7 mouse cellular contexts compared by ENCODE assay signal in genomic region chr11:94937335-94937781, GRCm38 (mm10). TPM values are rescaled to one million over a fixed set of nuclear protein-coding genes. Genes with fewer than 3 reads are reported as not detected.
DNase-seq lines count a peak whose midpoint lies in the region; ATAC-seq and TF ChIP-seq lines count a peak whose summit lies in the region.

No protein-coding gene starts in this region.

- H3K4me3 ChIP-seq in lung, postnatal 0 days (ENCODE audit: low read depth, low read length): peak overlapping the region; percentile 42
- no peak overlapping the region for H3K4me3 ChIP-seq in lung, adult 2 months (replicated peaks; ENCODE audit: extremely low read depth, low read depth, low read length)
- peak overlapping the region; percentile 90 for H3K4me3 ChIP-seq in embryonic fibroblast, embryonic 13.5 days (ENCODE audit: insufficient read depth, low read length)
- H3K4me3 ChIP-seq in hindbrain, embryonic 13.5 days: peak overlapping the region; percentile 32
- H3K4me3 ChIP-seq in liver, embryonic 13.5 days (replicated peaks): peak overlapping the region; percentile 39
- no peak overlapping the region for H3K4me3 ChIP-seq in thymus, adult 2 months (ENCODE audit: control insufficient read depth, insufficient read depth, low read length)

- H3K27ac ChIP-seq in lung, postnatal 0 days (ENCODE audit: low read length): peak overlapping the region; percentile 38; the same call in 1 of the 2 replicates
- peak overlapping the region; percentile 87 for H3K27ac ChIP-seq in embryonic fibroblast, embryonic 13.5 days (ENCODE audit: insufficient read depth, low read length)
- H3K27ac ChIP-seq in hindbrain, embryonic 13.5 days: no peak overlapping the region
- peak overlapping the region; percentile 9; the same call in 1 of the 2 replicates for H3K27ac ChIP-seq in liver, embryonic 13.5 days
- H3K27ac ChIP-seq in thymus, adult 2 months (ENCODE audit: control insufficient read depth, insufficient read depth, low read length): no peak overlapping the region

- no peaks in the 10 kb centered on the region for H3K36me3 ChIP-seq in lung, postnatal 0 days (ENCODE audit: insufficient read depth, low read length)
- no peaks in the 10 kb centered on the region for H3K36me3 ChIP-seq in hindbrain, embryonic 13.5 days
- no peaks in the 10 kb centered on the region for H3K36me3 ChIP-seq in liver, embryonic 13.5 days
- no peaks in the 10 kb centered on the region for H3K36me3 ChIP-seq in thymus, adult 2 months (ENCODE audit: control insufficient read depth, insufficient read depth, low read length)

- DNase-seq in lung, postnatal 0 days (ENCODE audit: low spot score): peak; percentile 54
- DNase-seq in lung, adult 2 months: no peak
- no peak for DNase-seq in liver, embryonic 13.5 days
- peak; percentile 72 for DNase-seq in right cerebral cortex, postnatal 14 days
- no peak for DNase-seq in thymus, adult 2 months

- H3K9ac ChIP-seq in lung, postnatal 0 days (replicated peaks; ENCODE audit: low read depth): no peak overlapping the region
- H3K9ac ChIP-seq in hindbrain, embryonic 13.5 days: peak overlapping the region; percentile 14
- H3K9ac ChIP-seq in liver, embryonic 13.5 days: peak overlapping the region; percentile 29; the same call in 1 of the 2 replicates

- peak; percentile 20 for ATAC-seq in lung, postnatal 0 days
- peak; percentile 37 for ATAC-seq in hindbrain, embryonic 13.5 days (ENCODE audit: low FRiP score)
- ATAC-seq in liver, embryonic 13.5 days (ENCODE audit: low read depth): peak; percentile 44; the same call in 1 of the 2 replicates

- peaks cover 16% of the 10 kb centered on the region; the same call in 1 of the 2 replicates for H3K27me3 ChIP-seq in lung, postnatal 0 days (replicated peaks; ENCODE audit: insufficient read depth, low read length)
- H3K27me3 ChIP-seq in hindbrain, embryonic 13.5 days: peaks cover 96% of the 10 kb centered on the region
- H3K27me3 ChIP-seq in liver, embryonic 13.5 days: peaks cover 90% of the 10 kb centered on the region
- H3K27me3 ChIP-seq in thymus, adult 2 months (ENCODE audit: control insufficient read depth, insufficient read depth, low read length): peaks cover 3% of the 10 kb centered on the region; the same call in 1 of the 2 replicates

- H3K9me3 ChIP-seq in lung, postnatal 0 days (ENCODE audit: low read length): no peaks in the 10 kb centered on the region
- no peaks in the 10 kb centered on the region for H3K9me3 ChIP-seq in hindbrain, embryonic 13.5 days
- no peaks in the 10 kb centered on the region for H3K9me3 ChIP-seq in liver, embryonic 13.5 days (replicated peaks)

- no peak for TF ChIP-seq CTCF in lung, postnatal 0 days (IDR thresholded peaks at IDR 0.05)
- TF ChIP-seq CTCF in lung, adult 2 months (IDR thresholded peaks at IDR 0.05; ENCODE audit: insufficient read depth, low read length): no peak
- no peak for TF ChIP-seq CTCF in embryonic fibroblast, embryonic 13.5 days (IDR thresholded peaks at IDR 0.05; ENCODE audit: borderline replicate concordance, insufficient read depth, low read length)
- TF ChIP-seq CTCF in thymus, adult 2 months (IDR thresholded peaks at IDR 0.05; ENCODE audit: borderline replicate concordance, control insufficient read depth, extremely low read depth, insufficient read depth, low read length, poor library complexity): no peak

- no peak for TF ChIP-seq EP300 in lung, postnatal 0 days (IDR thresholded peaks at IDR 0.05)

- no peaks in the 10 kb centered on the region for H3K4me1 ChIP-seq in lung, postnatal 0 days (ENCODE audit: insufficient read depth, low read depth, low read length)
- H3K4me1 ChIP-seq in lung, adult 2 months (ENCODE audit: control insufficient read depth, insufficient read depth, low read length): no peaks in the 10 kb centered on the region; the same call in 1 of the 2 replicates
- peaks cover 11% of the 10 kb centered on the region for H3K4me1 ChIP-seq in embryonic fibroblast, embryonic 13.5 days (ENCODE audit: control insufficient read depth, insufficient read depth, low read length)
- peaks cover 15% of the 10 kb centered on the region for H3K4me1 ChIP-seq in hindbrain, embryonic 13.5 days (replicated peaks)
- peaks cover 12% of the 10 kb centered on the region for H3K4me1 ChIP-seq in liver, embryonic 13.5 days (replicated peaks)
- H3K4me1 ChIP-seq in thymus, adult 2 months (replicated peaks; ENCODE audit: control insufficient read depth, insufficient read depth, low read length): peaks cover 7% of the 10 kb centered on the region

- WGBS in lung, postnatal 0 days: 1% methylated on average over 18 of the region's 18 CpGs
- 2% methylated on average over 18 of the region's 18 CpGs for WGBS in lung, adult 2 months
- 2% methylated on average over 18 of the region's 18 CpGs for WGBS in hindbrain, embryonic 13.5 days
- under 1% methylated on average over 18 of the region's 18 CpGs for WGBS in liver, embryonic 13.5 days (ENCODE audit: insufficient replicate concordance)
- 1% methylated on average over 18 of the region's 18 CpGs for WGBS in thymus, adult 2 months

- H3K4me2 ChIP-seq in lung, postnatal 0 days (replicated peaks; ENCODE audit: low read depth, low read length): peak overlapping the region; percentile 61
- peak overlapping the region; percentile 56 for H3K4me2 ChIP-seq in hindbrain, embryonic 13.5 days
- H3K4me2 ChIP-seq in liver, embryonic 13.5 days: peak overlapping the region; percentile 59

- TF ChIP-seq POLR2A in lung, adult 2 months (IDR thresholded peaks at IDR 0.05; ENCODE audit: borderline replicate concordance, extremely low read depth, low read depth, low read length): no peak
- TF ChIP-seq POLR2A in embryonic fibroblast, embryonic 13.5 days (IDR thresholded peaks at IDR 0.05; ENCODE audit: low read depth, low read length): peak; percentile 19; the same call in 1 of the 2 replicates
- TF ChIP-seq POLR2A in thymus, adult 2 months (IDR thresholded peaks at IDR 0.05; ENCODE audit: control insufficient read depth, extremely low read depth, insufficient read depth, low read length, poor library complexity): no peak

RNA-seq across cellular contexts. Expression of gene Col1a1, which starts 1.3 kb away (rescaled TPM):
- 464 and 478 TPM in 2 replicates for polyA plus RNA-seq in lung, postnatal 0 days (2015; fragmentation: Nextera tagmentation; extraction: Ambion mirVana)
- polyA plus RNA-seq in lung, adult 2 months (2012; rRNA removed): 108 and 115 TPM in 2 replicates
- polyA plus RNA-seq in embryonic fibroblast, embryonic 13.5 days (2011; ENCODE audit: insufficient read length, low read depth, missing spikeins): 6,098 and 7,850 TPM in 2 replicates
- polyA plus RNA-seq in hindbrain, embryonic 13.5 days (2015; fragmentation: Nextera tagmentation; extraction: Ambion mirVana): 128 and 217 TPM in 2 replicates
- 83.0 and 85.6 TPM in 2 replicates for polyA plus RNA-seq in liver, embryonic 13.5 days (2015; fragmentation: Nextera tagmentation; extraction: Ambion mirVana)
- polyA plus RNA-seq in thymus, adult 2 months (2012; rRNA removed): 11.9 and 18.7 TPM in 2 replicates

RNA-seq across cellular contexts. Expression of gene Hils1, which starts 30.0 kb away (rescaled TPM):
- polyA plus RNA-seq in lung, postnatal 0 days (2015; fragmentation: Nextera tagmentation; extraction: Ambion mirVana): not detected in 2 replicates
- not detected in 2 replicates for polyA plus RNA-seq in lung, adult 2 months (2012; rRNA removed)
- polyA plus RNA-seq in embryonic fibroblast, embryonic 13.5 days (2011; ENCODE audit: insufficient read length, low read depth, missing spikeins): not detected in 2 replicates
- polyA plus RNA-seq in hindbrain, embryonic 13.5 days (2015; fragmentation: Nextera tagmentation; extraction: Ambion mirVana): not detected in 2 replicates
- not detected in 2 replicates for polyA plus RNA-seq in liver, embryonic 13.5 days (2015; fragmentation: Nextera tagmentation; extraction: Ambion mirVana)
- polyA plus RNA-seq in thymus, adult 2 months (2012; rRNA removed): 0.12 TPM in 1 of 2 replicates, not detected in the other

RNA-seq across cellular contexts. Expression of gene Sgca, which starts 38.8 kb away (rescaled TPM):
- polyA plus RNA-seq in lung, postnatal 0 days (2015; fragmentation: Nextera tagmentation; extraction: Ambion mirVana): 0.33 and 0.55 TPM in 2 replicates
- polyA plus RNA-seq in lung, adult 2 months (2012; rRNA removed): 19.9 and 54.4 TPM in 2 replicates
- polyA plus RNA-seq in embryonic fibroblast, embryonic 13.5 days (2011; ENCODE audit: insufficient read length, low read depth, missing spikeins): not detected in 2 replicates
- polyA plus RNA-seq in hindbrain, embryonic 13.5 days (2015; fragmentation: Nextera tagmentation; extraction: Ambion mirVana): 0.23 and 0.52 TPM in 2 replicates
- 0.21 and 0.28 TPM in 2 replicates for polyA plus RNA-seq in liver, embryonic 13.5 days (2015; fragmentation: Nextera tagmentation; extraction: Ambion mirVana)
- polyA plus RNA-seq in thymus, adult 2 months (2012; rRNA removed): 6.3 and 59.1 TPM in 2 replicates

RNA-seq across cellular contexts. Expression of gene Ppp1r9b, which starts 53.5 kb away (rescaled TPM):
- polyA plus RNA-seq in lung, postnatal 0 days (2015; fragmentation: Nextera tagmentation; extraction: Ambion mirVana): 9.8 and 11.5 TPM in 2 replicates
- polyA plus RNA-seq in lung, adult 2 months (2012; rRNA removed): 58.7 and 67.7 TPM in 2 replicates
- polyA plus RNA-seq in embryonic fibroblast, embryonic 13.5 days (2011; ENCODE audit: insufficient read length, low read depth, missing spikeins): 44.3 and 61.7 TPM in 2 replicates
- polyA plus RNA-seq in hindbrain, embryonic 13.5 days (2015; fragmentation: Nextera tagmentation; extraction: Ambion mirVana): 16.9 and 17.3 TPM in 2 replicates
- polyA plus RNA-seq in liver, embryonic 13.5 days (2015; fragmentation: Nextera tagmentation; extraction: Ambion mirVana): 10.0 and 10.6 TPM in 2 replicates
- polyA plus RNA-seq in thymus, adult 2 months (2012; rRNA removed): 112 and 127 TPM in 2 replicates

Comparison
In these comparisons a context has a peak if more than half of its experiments do, and no peak if none do; other contexts are left out.
1. DNase-seq: peak in lung, postnatal 0 days (single experiment) and right cerebral cortex, postnatal 14 days (single experiment); none in lung, adult 2 months (single experiment), liver, embryonic 13.5 days (single experiment) and thymus, adult 2 months (single experiment).
2. H3K4me3 ChIP-seq: peak in lung, postnatal 0 days (single experiment), embryonic fibroblast, embryonic 13.5 days (single experiment), hindbrain, embryonic 13.5 days (single experiment) and liver, embryonic 13.5 days (single experiment); none in lung, adult 2 months (single experiment) and thymus, adult 2 months (single experiment).
3. H3K27ac ChIP-seq: peak in lung, postnatal 0 days (single experiment), embryonic fibroblast, embryonic 13.5 days (single experiment) and liver, embryonic 13.5 days (single experiment); none in hindbrain, embryonic 13.5 days (single experiment) and thymus, adult 2 months (single experiment).
4. RNA of gene Col1a1, which starts 1.3 kb away (polyA plus RNA-seq): 6,098 to 7,850 TPM in embryonic fibroblast, embryonic 13.5 days; 464 to 478 TPM in lung, postnatal 0 days, 128 to 217 TPM in hindbrain, embryonic 13.5 days, 108 to 115 TPM in lung, adult 2 months, 83.0 to 85.6 TPM in liver, embryonic 13.5 days and 11.9 to 18.7 TPM in thymus, adult 2 months; every median in the first group is over 10 times any median in the second.
5. Peak in every context shown above with its lines, with median percentiles within 50 percentile points of each other: ATAC-seq and H3K4me2 ChIP-seq.